Mouse (Mus musculus): ENCODE data around the gene Kremen2.

The Kremen2 gene

GRCm38 (mm10) chr17:23758801-23759200 lies 13.2 kb upstream of the Kremen2 start:
- no peak for DNase-seq (ENCODE audit: low read depth)

DNA sequence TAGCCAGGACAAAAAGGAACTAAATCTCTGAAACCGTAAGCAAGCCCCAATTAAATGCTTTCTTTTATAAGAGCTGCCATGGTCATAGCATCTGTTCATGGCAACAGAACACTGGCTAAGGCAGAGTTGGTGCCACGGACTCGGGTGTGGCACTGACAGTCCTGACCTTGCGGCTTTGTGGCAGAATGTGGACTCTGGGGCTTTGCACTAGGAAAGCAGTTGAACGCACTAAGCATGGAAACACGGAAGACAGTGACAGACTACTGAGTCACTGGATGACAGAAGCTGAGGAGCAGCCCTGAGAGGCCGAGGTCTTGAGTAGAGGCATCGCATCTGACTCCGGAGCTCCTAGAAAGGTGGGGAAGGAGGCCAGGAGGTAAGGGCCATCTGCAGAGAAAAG lies 11.9 kb upstream of the Kremen2 start:
- DNase-seq (ENCODE audit: low read depth), result no peak

- no peak for DNase-seq (ENCODE audit: low read depth)
Observed at GRCm38 (mm10) chr17:23755689-23756088, 10.1 kb upstream of the Kremen2 start.

DNA sequence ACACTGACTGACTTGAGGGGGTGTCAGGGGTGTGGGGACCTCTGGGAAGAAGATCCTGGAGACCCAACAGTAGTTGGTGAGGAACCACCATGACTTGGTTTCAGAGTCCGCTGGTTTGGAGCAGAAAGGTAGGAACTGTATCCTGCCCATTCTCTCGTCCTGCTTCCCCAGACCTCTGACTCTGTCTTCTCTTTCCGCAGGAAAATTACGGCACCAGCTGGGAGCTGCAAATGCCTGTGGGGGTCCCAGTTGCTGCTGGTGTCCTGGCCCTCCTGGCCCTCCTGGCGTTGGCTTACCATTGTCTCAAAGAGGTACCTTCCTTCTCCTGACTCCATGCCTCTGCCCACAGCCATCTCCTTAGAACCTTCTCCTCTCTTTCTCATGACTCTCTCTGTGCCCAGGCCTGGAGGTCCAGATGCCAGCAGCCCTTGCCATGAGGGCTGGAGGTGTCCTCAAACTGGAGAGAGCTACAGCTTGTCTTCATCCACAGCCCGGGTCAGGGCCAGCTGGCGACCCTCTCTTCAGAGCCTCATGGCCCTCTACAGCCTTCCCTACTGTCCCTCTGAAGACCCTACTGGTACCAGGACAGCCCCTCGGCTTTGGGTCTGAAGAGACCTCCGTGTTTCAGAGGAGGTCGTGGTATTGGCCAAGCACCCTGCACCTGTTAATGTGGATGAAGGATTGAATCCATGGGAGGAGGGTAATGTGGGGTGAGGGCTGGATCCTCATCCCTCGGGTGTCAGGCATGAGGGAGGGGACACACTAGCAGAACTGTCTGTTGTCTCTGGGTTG lies 4.0 kb upstream of the Kremen2 start:
- DNase-seq (ENCODE audit: low read depth), result no peak

GRCm38 (mm10) chr17:23748631-23749391 lies 3.2 kb upstream of the Kremen2 start:
- DNase-seq (ENCODE audit: low read depth), result peak; percentile 85

GRCm38 (mm10) chr17:23748026-23748425 lies 2.4 kb upstream of the Kremen2 start:
- DNase-seq (ENCODE audit: low read depth), result no peak

DNA sequence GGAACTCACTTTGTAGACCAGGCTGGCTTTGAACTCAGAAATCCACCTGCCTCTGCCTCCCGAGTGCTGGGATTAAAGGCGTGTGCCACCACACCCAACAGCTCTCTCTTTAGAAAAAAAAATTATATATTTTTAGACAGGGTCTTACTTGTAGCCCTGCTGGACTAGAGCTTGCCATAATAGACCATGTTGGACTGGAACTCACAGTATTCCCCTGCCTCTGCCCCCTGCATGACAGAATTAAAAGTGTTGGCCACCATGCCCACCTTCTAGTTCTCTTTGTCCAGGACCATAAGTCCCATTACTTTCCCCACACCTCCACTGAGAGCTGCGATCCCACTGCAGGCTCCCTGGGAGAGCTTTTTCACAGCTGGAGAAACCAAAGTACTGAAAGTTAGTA lies 1.8 kb upstream of the Kremen2 start:
- no peak for DNase-seq (ENCODE audit: low read depth)

GRCm38 (mm10) chr17:23746767-23747166 lies 1.1 kb upstream of the Kremen2 start:
- no peak for DNase-seq (ENCODE audit: low read depth)

DNA sequence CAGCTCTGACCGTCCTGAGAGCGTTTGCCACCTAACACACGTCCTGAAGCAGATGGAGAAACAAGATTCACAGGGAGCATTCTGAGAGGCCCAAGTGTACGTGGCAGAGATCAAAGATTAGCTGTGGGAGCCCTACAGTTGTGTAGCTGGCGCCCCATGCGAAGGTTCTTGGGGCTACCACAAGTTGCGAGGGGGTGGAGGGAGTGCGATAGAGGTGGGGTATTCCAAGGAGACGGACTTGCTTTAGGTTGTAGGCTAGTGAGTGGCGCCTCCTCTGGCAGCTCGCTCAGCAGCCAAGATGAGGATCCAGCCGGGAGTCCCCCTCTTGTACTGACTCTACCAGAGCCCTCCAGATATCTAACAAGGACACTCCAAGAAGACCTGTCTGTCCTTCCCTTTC lies 678 bp upstream of the Kremen2 start:
- DNase-seq (ENCODE audit: low read depth), result no peak

DNA sequence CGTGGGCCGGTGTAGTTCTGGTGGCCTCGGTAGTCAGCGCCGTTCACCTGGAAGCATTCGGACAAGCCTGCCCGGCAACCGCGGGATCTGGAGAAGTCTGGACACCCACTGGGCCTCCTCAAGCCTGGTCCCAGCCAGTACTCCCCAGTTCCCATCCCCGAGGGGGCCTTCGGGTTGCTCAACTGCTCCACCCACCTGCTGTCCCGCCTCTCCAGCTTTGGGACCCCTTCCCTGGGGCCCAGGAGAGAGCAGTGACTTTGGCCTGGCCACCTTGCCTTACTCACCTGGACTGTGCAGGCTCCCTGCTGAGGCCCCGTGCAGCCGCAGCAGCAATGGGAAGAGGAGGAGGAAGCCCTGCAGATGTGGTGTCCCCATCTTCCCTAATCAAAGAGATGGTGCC lies 982 bp downstream of the Kremen2 start:
- no peak for DNase-seq (ENCODE audit: low read depth)

GRCm38 (mm10) chr17:23744076-23744475 lies 1.6 kb downstream of the Kremen2 start:
- DNase-seq (ENCODE audit: low read depth), result no peak

DNA sequence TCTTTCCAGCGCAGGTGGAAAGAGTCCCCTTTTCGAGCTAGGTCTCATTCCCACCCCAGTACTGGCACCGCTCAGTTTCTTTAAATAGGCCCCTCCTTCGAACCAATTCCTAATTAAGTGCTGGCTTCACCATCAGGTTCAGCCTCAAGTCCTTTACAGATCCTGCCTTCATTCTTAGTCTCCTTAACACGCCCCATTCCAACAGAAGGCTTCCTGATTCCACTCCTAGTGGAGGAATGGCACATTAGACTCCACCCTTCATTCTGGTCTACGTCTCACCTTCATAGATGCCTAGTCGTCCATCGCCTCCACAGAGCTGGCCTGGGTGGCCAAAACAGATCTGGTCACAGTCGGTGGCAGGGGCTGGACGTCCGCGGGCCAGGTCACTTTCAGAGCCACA lies 2.7 kb downstream of the Kremen2 start:
- DNase-seq (ENCODE audit: low read depth), result no peak

DNA sequence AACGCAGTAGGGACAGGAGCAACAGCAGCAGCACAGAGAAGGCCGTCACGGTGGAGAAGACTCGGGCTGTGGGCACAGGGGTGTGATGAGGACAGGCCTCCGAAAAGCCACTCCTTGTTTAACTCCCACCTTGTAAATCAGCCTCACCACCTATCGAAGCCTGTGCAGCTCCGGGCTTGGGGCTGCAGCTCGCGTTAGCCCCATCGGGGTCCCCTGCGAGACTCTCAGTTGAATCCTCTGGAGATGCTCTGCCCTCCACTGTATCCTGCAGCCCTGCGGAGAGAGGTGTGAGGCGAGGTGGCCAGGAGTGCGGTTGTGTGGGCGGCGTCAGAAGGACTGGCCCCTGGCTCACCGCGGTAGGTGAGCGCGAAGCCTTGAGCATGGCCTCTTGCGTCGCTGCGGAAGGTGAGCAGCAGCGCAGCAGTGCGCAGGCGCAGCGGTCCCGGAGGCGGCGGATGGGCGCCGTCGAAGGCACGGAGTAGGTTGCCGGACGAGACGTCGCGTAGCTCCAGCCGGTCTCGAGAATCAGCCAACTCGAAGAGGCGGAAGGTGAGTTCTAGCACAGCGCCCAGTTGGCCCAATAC lies 3.3 kb downstream of the Kremen2 start:
- no peak for DNase-seq (ENCODE audit: low read depth)

DNA sequence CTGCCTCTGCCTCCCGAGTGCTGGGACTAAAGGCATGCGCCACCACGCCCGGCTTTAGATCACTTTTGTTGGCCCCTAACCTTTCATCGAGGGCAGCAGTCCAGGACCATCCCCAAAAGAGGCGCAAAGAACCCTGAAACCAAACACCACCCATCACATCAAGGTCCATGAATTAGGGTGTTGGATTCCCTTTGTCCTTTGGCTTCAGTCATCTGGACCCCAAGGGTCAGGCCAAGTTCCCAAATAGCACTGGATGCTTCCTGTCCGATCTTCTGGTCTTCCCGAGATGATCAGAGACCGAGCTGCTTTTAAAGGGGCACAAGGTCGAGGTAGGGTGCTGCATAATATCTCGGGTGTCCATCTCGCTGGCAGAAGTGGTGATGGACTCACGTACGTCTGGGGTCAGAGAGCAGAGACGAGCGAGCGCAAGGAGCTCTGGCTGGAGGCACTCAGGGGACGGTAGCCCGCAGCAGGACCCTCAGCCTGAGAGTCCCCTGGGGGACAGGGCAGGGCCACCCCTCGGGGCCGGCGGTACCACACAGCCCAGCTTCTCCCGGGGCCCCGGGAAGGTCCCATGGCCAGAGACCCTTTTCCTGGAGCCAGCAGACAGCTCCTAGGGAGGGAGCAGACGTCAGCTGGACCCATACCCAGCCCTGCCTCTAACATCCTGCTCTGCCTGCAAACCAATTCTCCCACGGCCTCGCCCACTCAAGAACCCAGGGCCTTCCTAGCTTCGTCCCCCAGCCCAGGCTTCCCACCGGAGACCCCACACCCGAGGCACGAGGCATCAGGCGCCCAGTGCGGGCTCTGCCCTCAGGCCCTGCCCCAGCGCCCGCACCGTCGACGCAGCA lies 4.0 kb downstream of the Kremen2 start:
- no peak for DNase-seq (ENCODE audit: low read depth)

DNA sequence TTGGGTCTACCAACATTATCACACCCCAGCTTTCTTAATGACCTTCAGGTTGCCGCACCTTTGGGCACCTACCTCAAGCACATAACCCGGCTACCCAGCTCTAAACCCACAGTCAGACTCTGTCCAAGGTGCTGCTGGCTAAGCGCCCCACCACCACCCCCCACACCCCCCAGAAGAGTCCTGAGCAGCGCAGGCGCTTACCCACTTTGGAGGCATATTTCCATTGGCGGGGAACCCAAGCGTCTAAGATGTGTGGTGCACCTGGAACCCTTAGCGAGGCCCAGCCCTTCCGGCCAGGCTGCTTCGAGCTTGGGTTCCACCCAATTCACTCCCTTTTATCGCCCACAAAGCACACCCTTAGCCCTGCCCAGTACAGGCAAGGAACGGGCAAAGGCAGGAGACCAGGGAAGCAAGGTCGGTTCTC lies 5.0 kb downstream of the Kremen2 start, which contains the start of gene Paqr4:
TSS of gene Paqr4 (minus strand) at position 270 of the 424 bp plus-strand sequence.
- DNase-seq (ENCODE audit: low read depth), result no peak

GRCm38 (mm10) chr17:23740136-23740584 lies 5.5 kb downstream of the Kremen2 start:
- DNase-seq (ENCODE audit: low read depth), result peak; percentile 85

DNA sequence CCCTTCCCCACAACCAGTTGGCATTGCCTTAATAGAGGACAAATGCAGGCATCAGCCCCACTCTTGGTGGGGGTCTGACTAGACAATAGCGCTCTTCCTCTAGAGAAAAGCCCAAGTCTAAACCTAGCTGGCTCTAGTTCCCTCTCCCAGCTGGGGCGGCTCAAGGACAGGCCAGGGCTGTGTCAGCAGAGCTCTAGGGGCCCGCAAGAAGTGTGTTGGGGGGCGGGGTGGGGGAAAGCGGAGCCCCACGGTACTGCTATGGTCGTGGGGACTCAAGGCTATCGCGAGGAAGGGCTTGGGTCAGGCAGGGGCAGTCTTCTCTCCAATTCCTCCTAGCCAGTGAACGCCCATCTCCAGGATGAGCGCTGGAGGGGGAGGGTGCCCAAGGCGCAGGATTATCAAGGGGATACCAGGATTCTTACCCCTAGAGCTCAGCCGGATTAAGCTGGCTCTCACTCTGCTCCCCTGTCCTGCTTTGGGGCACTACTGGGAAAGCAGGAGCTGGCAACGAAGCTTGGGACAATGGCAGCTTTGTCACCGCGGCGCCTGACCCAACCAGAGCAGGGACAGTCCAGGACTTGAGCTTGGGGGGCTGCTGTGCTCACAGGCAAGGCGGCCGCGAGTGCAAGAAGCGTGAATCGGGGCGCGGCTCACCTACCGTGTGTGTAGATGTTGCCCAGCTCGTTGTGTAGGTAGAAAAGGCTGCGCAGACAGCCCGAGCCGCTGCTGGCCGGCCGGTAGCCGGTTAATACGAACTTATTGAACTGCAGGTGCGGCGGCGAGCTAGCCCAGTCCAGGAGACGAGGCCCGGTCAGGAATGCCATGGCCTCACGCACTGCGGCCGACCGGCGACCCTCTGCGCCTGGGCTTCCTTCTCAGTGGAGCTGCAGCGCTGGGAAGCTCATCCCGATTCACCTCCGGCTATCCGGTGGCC lies 6.2 kb downstream of the Kremen2 start:
- no peak for DNase-seq (ENCODE audit: low read depth)

- no peak for DNase-seq (ENCODE audit: low read depth)
Observed at GRCm38 (mm10) chr17:23738836-23739201, 6.8 kb downstream of the Kremen2 start.

DNA sequence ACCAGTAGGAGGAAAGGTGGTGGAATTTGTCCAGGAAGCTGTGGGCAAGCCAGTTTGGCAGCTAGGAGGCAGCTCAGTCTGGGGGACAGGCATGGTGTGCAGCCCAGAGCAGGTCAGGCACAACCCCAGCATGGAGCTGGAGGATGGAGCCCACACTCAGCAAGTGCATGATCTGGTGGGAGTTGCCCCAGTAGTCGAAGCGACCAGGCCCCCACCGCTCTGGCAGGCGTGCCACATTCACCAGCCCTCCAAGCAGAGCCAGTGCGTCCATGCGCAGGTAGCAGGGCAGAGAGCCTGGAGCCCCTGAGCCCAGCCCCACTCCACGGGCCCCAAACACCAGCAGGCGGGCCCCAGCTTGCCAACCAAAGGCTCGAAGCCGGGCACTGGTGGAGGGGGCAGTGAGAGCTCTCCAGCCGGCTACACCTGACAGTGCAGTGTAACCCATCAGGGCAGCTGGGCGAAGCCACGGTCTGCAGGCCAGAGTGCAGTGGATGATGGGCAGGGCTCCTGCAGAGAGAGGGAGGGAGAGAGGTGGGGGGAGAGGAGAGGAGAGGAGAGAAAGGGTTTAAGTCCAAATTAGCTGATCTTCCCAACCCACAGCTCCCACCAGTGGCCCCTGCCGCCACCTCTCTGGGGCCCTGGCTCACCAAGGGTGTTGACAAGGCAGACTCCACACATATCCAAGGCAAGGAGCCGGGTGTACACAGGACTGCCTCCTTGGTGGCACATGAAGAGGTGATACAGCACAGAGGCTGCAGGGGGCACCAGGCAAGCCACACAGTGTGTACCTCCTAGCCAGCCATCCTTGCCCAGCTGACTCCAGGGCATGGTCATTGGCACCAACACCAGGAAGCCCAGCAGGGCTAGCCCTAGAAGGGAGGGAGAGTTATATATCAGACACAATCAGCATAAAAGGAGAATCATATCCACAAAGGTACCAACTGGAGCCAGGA lies 7.9 kb downstream of the Kremen2 start:
- DNase-seq (ENCODE audit: low read depth), result no peak

GRCm38 (mm10) chr17:23734341-23734740 lies 11.3 kb downstream of the Kremen2 start:
- no peak for DNase-seq (ENCODE audit: low read depth)

Measured in c-Kit-positive CD71-positive TER-119-negative erythroid progenitor cells, embryonic 14.5 days (primary cell).